Mouse (Mus musculus): ENCODE data around the gene H2-Q4. TPM values are rescaled to one million over a fixed set of nuclear protein-coding genes. Genes with fewer than 3 reads are reported as not detected.
A peak's percentile ranks its signal among the peaks of the same experiment; 100 is the strongest.
"Not testable (repeated sequence)": the region's sequence is repeated elsewhere in the genome, so short reads cannot be mapped to it uniquely, and the experiment has no call there.

The H2-Q4 gene
- polyA plus RNA-seq, 1 experiment, result 55.9 TPM

- Histone ChIP-seq H3K27ac (ENCODE audit: insufficient read depth, low read depth, low read length) (no peak overlapping the region), H3K27me3 (replicated peaks; ENCODE audit: control insufficient read depth, insufficient read depth, low read length) (no peaks in the 10 kb centered on the region), H3K4me1 (ENCODE audit: control insufficient read depth, insufficient read depth, low read length) (no peaks in the 10 kb centered on the region), H3K36me3 (ENCODE audit: control insufficient read depth, insufficient read depth, low read length) (no peaks in the 10 kb centered on the region), H3K4me3 (ENCODE audit: insufficient read depth, low read depth, low read length) (no peak overlapping the region)
- TF ChIP-seq CTCF (conservative IDR thresholded peaks at IDR 0.05; ENCODE audit: insufficient read depth, insufficient read length, low read depth, low read length) (no peak), POLR2A (IDR thresholded peaks at IDR 0.05; ENCODE audit: low read depth, low read length) (no peak)
- DNase-seq, result no peak
- 73% methylated on average over 2 of the region's 2 CpGs for WGBS
Observed at GRCm38 (mm10) chr17:35354071-35354470, 25.3 kb upstream of the H2-Q4 start.

GRCm38 (mm10) chr17:35357086-35357485 lies 22.3 kb upstream of the H2-Q4 start:
- 58% methylated on average over 1 of the region's 1 CpGs for WGBS
- Histone ChIP-seq H3K36me3 (ENCODE audit: control insufficient read depth, insufficient read depth, low read length) (no peaks in the 10 kb centered on the region), H3K4me1 (ENCODE audit: control insufficient read depth, insufficient read depth, low read length) (no peaks in the 10 kb centered on the region), H3K27ac (ENCODE audit: insufficient read depth, low read depth, low read length) (no peak overlapping the region), H3K27me3 (replicated peaks; ENCODE audit: control insufficient read depth, insufficient read depth, low read length) (no peaks in the 10 kb centered on the region), H3K4me3 (ENCODE audit: insufficient read depth, low read depth, low read length) (no peak overlapping the region)
- no peak for TF ChIP-seq POLR2A (IDR thresholded peaks at IDR 0.05; ENCODE audit: low read depth, low read length)
- TF ChIP-seq CTCF (conservative IDR thresholded peaks at IDR 0.05; ENCODE audit: insufficient read depth, insufficient read length, low read depth, low read length), result no peak
- DNase-seq, result no peak

GRCm38 (mm10) chr17:35358763-35359469 lies 20.5 kb upstream of the H2-Q4 start:
- WGBS, result 7% methylated on average over 38 of the region's 38 CpGs
- peak overlapping the region; percentile 30 for H3K4me3 ChIP-seq (ENCODE audit: insufficient read depth, low read depth, low read length)

GRCm38 (mm10) chr17:35359470-35359862 lies 20.0 kb upstream of the H2-Q4 start:
- no peak overlapping the region for H3K27ac ChIP-seq (ENCODE audit: insufficient read depth, low read depth, low read length)
- H3K36me3 ChIP-seq (ENCODE audit: control insufficient read depth, insufficient read depth, low read length), result no peaks in the 10 kb centered on the region
- peak overlapping the region; percentile 30 for H3K4me3 ChIP-seq (ENCODE audit: insufficient read depth, low read depth, low read length)
- DNase-seq, result no peak
- TF ChIP-seq CTCF (conservative IDR thresholded peaks at IDR 0.05; ENCODE audit: insufficient read depth, insufficient read length, low read depth, low read length) (no peak), POLR2A (IDR thresholded peaks at IDR 0.05; ENCODE audit: low read depth, low read length) (no peak)
- 23% methylated on average over 21 of the region's 21 CpGs for WGBS
- H3K27me3 ChIP-seq (replicated peaks; ENCODE audit: control insufficient read depth, insufficient read depth, low read length), result no peaks in the 10 kb centered on the region
- no peaks in the 10 kb centered on the region for H3K4me1 ChIP-seq (ENCODE audit: control insufficient read depth, insufficient read depth, low read length)

More at GRCm38 (mm10) chr17:35358763-35359469, 20.5 kb upstream of the H2-Q4 start:
- Histone ChIP-seq H3K36me3 (ENCODE audit: control insufficient read depth, insufficient read depth, low read length) (no peaks in the 10 kb centered on the region), H3K27ac (ENCODE audit: insufficient read depth, low read depth, low read length) (no peak overlapping the region), H3K27me3 (replicated peaks; ENCODE audit: control insufficient read depth, insufficient read depth, low read length) (no peaks in the 10 kb centered on the region), H3K4me1 (ENCODE audit: control insufficient read depth, insufficient read depth, low read length) (no peaks in the 10 kb centered on the region)
- TF ChIP-seq POLR2A (IDR thresholded peaks at IDR 0.05; ENCODE audit: low read depth, low read length), result no peak
- TF ChIP-seq CTCF (conservative IDR thresholded peaks at IDR 0.05; ENCODE audit: insufficient read depth, insufficient read length, low read depth, low read length), result no peak
- no peak for DNase-seq

- TF ChIP-seq POLR2A (IDR thresholded peaks at IDR 0.05; ENCODE audit: low read depth, low read length), result no peak
- no peak for TF ChIP-seq CTCF (conservative IDR thresholded peaks at IDR 0.05; ENCODE audit: insufficient read depth, insufficient read length, low read depth, low read length)
- WGBS, result under 1% methylated on average over 70 of the region's 70 CpGs
- peak; percentile 59 for DNase-seq
- peak overlapping the region; percentile 62 for H3K4me3 ChIP-seq (ENCODE audit: insufficient read depth, low read depth, low read length)
- H3K27me3 ChIP-seq (replicated peaks; ENCODE audit: control insufficient read depth, insufficient read depth, low read length), result no peaks in the 10 kb centered on the region
- no peaks in the 10 kb centered on the region for H3K36me3 ChIP-seq (ENCODE audit: control insufficient read depth, insufficient read depth, low read length)
- H3K27ac ChIP-seq (ENCODE audit: insufficient read depth, low read depth, low read length), result no peak overlapping the region
- no peaks in the 10 kb centered on the region for H3K4me1 ChIP-seq (ENCODE audit: control insufficient read depth, insufficient read depth, low read length)
Observed at GRCm38 (mm10) chr17:35379729-35380451, 473 bp downstream of the H2-Q4 start.

GRCm38 (mm10) chr17:35389796-35390195 lies 10.4 kb downstream of the H2-Q4 start:
- DNase-seq; H3K4me3 ChIP-seq (ENCODE audit: insufficient read depth, low read depth, low read length); H3K27ac ChIP-seq (ENCODE audit: insufficient read depth, low read depth, low read length); H3K36me3 ChIP-seq (ENCODE audit: control insufficient read depth, insufficient read depth, low read length); H3K4me1 ChIP-seq (ENCODE audit: control insufficient read depth, insufficient read depth, low read length); H3K27me3 ChIP-seq (replicated peaks; ENCODE audit: control insufficient read depth, insufficient read depth, low read length): not testable (repeated sequence)
- TF ChIP-seq CTCF (conservative IDR thresholded peaks at IDR 0.05; ENCODE audit: insufficient read depth, insufficient read length, low read depth, low read length), result peak; percentile 39
- WGBS, result 7% methylated on average over 7 of the region's 7 CpGs

GRCm38 (mm10) chr17:35392671-35393070 lies 13.3 kb downstream of the H2-Q4 start:
- not testable (repeated sequence) for H3K4me3 ChIP-seq (ENCODE audit: insufficient read depth, low read depth, low read length); H3K27ac ChIP-seq (ENCODE audit: insufficient read depth, low read depth, low read length); H3K36me3 ChIP-seq (ENCODE audit: control insufficient read depth, insufficient read depth, low read length); H3K27me3 ChIP-seq (replicated peaks; ENCODE audit: control insufficient read depth, insufficient read depth, low read length); DNase-seq; H3K4me1 ChIP-seq (ENCODE audit: control insufficient read depth, insufficient read depth, low read length)
- WGBS, result 83% methylated on average over 2 of the region's 2 CpGs

GRCm38 (mm10) chr17:35393864-35394800 lies 14.7 kb downstream of the H2-Q4 start:
- DNase-seq, result peak; percentile 47
- WGBS, result 2% methylated on average over 61 of the region's 75 CpGs

GRCm38 (mm10) chr17:35396956-35397355 lies 17.5 kb downstream of the H2-Q4 start:
- H3K36me3 ChIP-seq (ENCODE audit: control insufficient read depth, insufficient read depth, low read length); H3K4me3 ChIP-seq (ENCODE audit: insufficient read depth, low read depth, low read length); H3K4me1 ChIP-seq (ENCODE audit: control insufficient read depth, insufficient read depth, low read length); H3K27me3 ChIP-seq (replicated peaks; ENCODE audit: control insufficient read depth, insufficient read depth, low read length); H3K27ac ChIP-seq (ENCODE audit: insufficient read depth, low read depth, low read length); DNase-seq: not testable (repeated sequence)
- WGBS, result 91% methylated on average over 2 of the region's 2 CpGs

More at GRCm38 (mm10) chr17:35393864-35394800, 14.7 kb downstream of the H2-Q4 start:
- not testable (repeated sequence) for H3K36me3 ChIP-seq (ENCODE audit: control insufficient read depth, insufficient read depth, low read length); H3K4me1 ChIP-seq (ENCODE audit: control insufficient read depth, insufficient read depth, low read length); H3K27ac ChIP-seq (ENCODE audit: insufficient read depth, low read depth, low read length); H3K27me3 ChIP-seq (replicated peaks; ENCODE audit: control insufficient read depth, insufficient read depth, low read length)
- H3K4me3 ChIP-seq (ENCODE audit: insufficient read depth, low read depth, low read length), result peak overlapping the region; percentile 34

Measured in kidney, adult 2 months (tissue).